Mouse (Mus musculus): ENCODE data around the gene Gm27179.
"Not testable (repeated sequence)": the region's sequence is repeated elsewhere in the genome, so short reads cannot be mapped to it uniquely, and the experiment has no call there.

- TF ChIP-seq CTCF (conservative IDR thresholded peaks at IDR 0.05; ENCODE audit: insufficient read depth, insufficient read length, low read depth, low read length); POLR2A (IDR thresholded peaks at IDR 0.05; ENCODE audit: low read depth, low read length): not testable (repeated sequence)
Measured at GRCm38 (mm10) chr14:69467612-69468366, 44.6 kb downstream of the Gm27179 start.
